Mouse (Mus musculus): Measurements from ENCODE around the gene Cdk5r1. TPM values are rescaled to one million over a fixed set of nuclear protein-coding genes. Genes with fewer than 3 reads are reported as not detected.
"Not testable (repeated sequence)": the region's sequence is repeated elsewhere in the genome, so short reads cannot be mapped to it uniquely, and the experiment has no call there.

Gene Cdk5r1
- polyA plus RNA-seq, 1 experiment from 2014 or later = 92.7 TPM

GRCm38 (mm10) chr11:80453198-80453597 is 23.6 kb upstream of the Cdk5r1 start:
- H3K4me2 ChIP-seq (replicated peaks) = no peak overlapping the region
- peaks cover 52% of the 10 kb centered on the region for H3K36me3 ChIP-seq (replicated peaks; ENCODE audit: control insufficient read depth, insufficient read depth)
- WGBS = 100% methylated on average over 1 of the region's 1 CpGs

GRCm38 (mm10) chr11:80463605-80464130 is 13.2 kb upstream of the Cdk5r1 start:
- not testable (repeated sequence) for ATAC-seq (ENCODE audit: low FRiP score); H3K27ac ChIP-seq; DNase-seq (ENCODE audit: low spot score); H3K9ac ChIP-seq; H3K4me1 ChIP-seq (replicated peaks; ENCODE audit: control insufficient read depth, insufficient read depth, low read length); H3K4me2 ChIP-seq (replicated peaks); H3K27me3 ChIP-seq (ENCODE audit: control insufficient read depth, insufficient read depth, low read length); H3K4me3 ChIP-seq (replicated peaks; ENCODE audit: low read length); H3K9me3 ChIP-seq (ENCODE audit: control insufficient read depth, low read length)
- H3K36me3 ChIP-seq (replicated peaks; ENCODE audit: control insufficient read depth, insufficient read depth) = peaks cover 96% of the 10 kb centered on the region
- WGBS = 89% methylated on average over 4 of the region's 4 CpGs

More at GRCm38 (mm10) chr11:80453198-80453597, 23.6 kb upstream of the Cdk5r1 start:
- Histone ChIP-seq H3K27ac (no peak overlapping the region), H3K27me3 (ENCODE audit: control insufficient read depth, insufficient read depth, low read length) (no peaks in the 10 kb centered on the region), H3K9me3 (ENCODE audit: control insufficient read depth, low read length) (no peaks in the 10 kb centered on the region), H3K4me1 (replicated peaks; ENCODE audit: control insufficient read depth, insufficient read depth, low read length) (no peaks in the 10 kb centered on the region), H3K4me3 (replicated peaks; ENCODE audit: low read length) (no peak overlapping the region), H3K9ac (no peak overlapping the region)
- DNase-seq (ENCODE audit: low spot score) (no peak), ATAC-seq (ENCODE audit: low FRiP score) (no peak)

- Histone ChIP-seq H3K4me2 (replicated peaks) (no peak overlapping the region), H3K27ac (no peak overlapping the region), H3K27me3 (ENCODE audit: control insufficient read depth, insufficient read depth, low read length) (no peaks in the 10 kb centered on the region), H3K4me3 (replicated peaks; ENCODE audit: low read length) (no peak overlapping the region), H3K4me1 (replicated peaks; ENCODE audit: control insufficient read depth, insufficient read depth, low read length) (peaks cover 6% of the 10 kb centered on the region; the same call in 1 of the 2 replicates), H3K36me3 (replicated peaks; ENCODE audit: control insufficient read depth, insufficient read depth) (peaks cover 60% of the 10 kb centered on the region), H3K9ac (no peak overlapping the region), H3K9me3 (ENCODE audit: control insufficient read depth, low read length) (no peaks in the 10 kb centered on the region)
- WGBS = 80% methylated on average over 14 of the region's 16 CpGs
- DNase-seq (ENCODE audit: low spot score) (no peak), ATAC-seq (ENCODE audit: low FRiP score) (no peak)
Measured at GRCm38 (mm10) chr11:80471836-80472605, 4.8 kb upstream of the Cdk5r1 start.

GRCm38 (mm10) chr11:80474175-80474691 is 2.6 kb upstream of the Cdk5r1 start:
- Histone ChIP-seq H3K27me3 (ENCODE audit: control insufficient read depth, insufficient read depth, low read length) (no peaks in the 10 kb centered on the region), H3K9ac (no peak overlapping the region), H3K4me1 (replicated peaks; ENCODE audit: control insufficient read depth, insufficient read depth, low read length) (peaks cover 6% of the 10 kb centered on the region; the same call in 1 of the 2 replicates), H3K27ac (no peak overlapping the region), H3K4me2 (replicated peaks) (no peak overlapping the region), H3K36me3 (replicated peaks; ENCODE audit: control insufficient read depth, insufficient read depth) (peaks cover 38% of the 10 kb centered on the region), H3K4me3 (replicated peaks; ENCODE audit: low read length) (no peak overlapping the region), H3K9me3 (ENCODE audit: control insufficient read depth, low read length) (no peaks in the 10 kb centered on the region)
- no peak for DNase-seq (ENCODE audit: low spot score)
- ATAC-seq (ENCODE audit: low FRiP score) = no peak
- 53% methylated on average over 2 of the region's 2 CpGs for WGBS

- Histone ChIP-seq H3K27ac (no peak overlapping the region), H3K4me3 (replicated peaks; ENCODE audit: low read length) (no peak overlapping the region), H3K27me3 (ENCODE audit: control insufficient read depth, insufficient read depth, low read length) (no peaks in the 10 kb centered on the region), H3K4me1 (replicated peaks; ENCODE audit: control insufficient read depth, insufficient read depth, low read length) (peaks cover 6% of the 10 kb centered on the region; the same call in 1 of the 2 replicates), H3K9ac (no peak overlapping the region), H3K36me3 (replicated peaks; ENCODE audit: control insufficient read depth, insufficient read depth) (peaks cover 35% of the 10 kb centered on the region), H3K9me3 (ENCODE audit: control insufficient read depth, low read length) (no peaks in the 10 kb centered on the region), H3K4me2 (replicated peaks) (no peak overlapping the region)
- 97% methylated on average over 11 of the region's 11 CpGs for WGBS
- DNase-seq (ENCODE audit: low spot score) (no peak), ATAC-seq (ENCODE audit: low FRiP score) (no peak)
Measured at GRCm38 (mm10) chr11:80474846-80475245, 2.0 kb upstream of the Cdk5r1 start.

GRCm38 (mm10) chr11:80475544-80475943 is 1.3 kb upstream of the Cdk5r1 start:
- ATAC-seq (ENCODE audit: low FRiP score) = no peak
- 83% methylated on average over 9 of the region's 9 CpGs for WGBS
- Histone ChIP-seq H3K9ac (peak overlapping the region; percentile 54; the same call in 1 of the 2 replicates), H3K27ac (peak overlapping the region; percentile 99), H3K4me3 (replicated peaks; ENCODE audit: low read length) (no peak overlapping the region), H3K4me2 (replicated peaks) (peak overlapping the region; percentile 94), H3K36me3 (replicated peaks; ENCODE audit: control insufficient read depth, insufficient read depth) (peaks cover 35% of the 10 kb centered on the region), H3K4me1 (replicated peaks; ENCODE audit: control insufficient read depth, insufficient read depth, low read length) (peaks cover 6% of the 10 kb centered on the region; the same call in 1 of the 2 replicates), H3K27me3 (ENCODE audit: control insufficient read depth, insufficient read depth, low read length) (no peaks in the 10 kb centered on the region), H3K9me3 (ENCODE audit: control insufficient read depth, low read length) (no peaks in the 10 kb centered on the region)
- DNase-seq (ENCODE audit: low spot score) = no peak

- Histone ChIP-seq H3K9ac (peak overlapping the region; percentile 100), H3K9me3 (ENCODE audit: control insufficient read depth, low read length) (no peaks in the 10 kb centered on the region), H3K4me2 (replicated peaks) (peak overlapping the region; percentile 94), H3K27me3 (ENCODE audit: control insufficient read depth, insufficient read depth, low read length) (no peaks in the 10 kb centered on the region), H3K4me1 (replicated peaks; ENCODE audit: control insufficient read depth, insufficient read depth, low read length) (peaks cover 22% of the 10 kb centered on the region), H3K4me3 (replicated peaks; ENCODE audit: low read length) (peak overlapping the region; percentile 90), H3K27ac (peak overlapping the region; percentile 99), H3K36me3 (replicated peaks; ENCODE audit: control insufficient read depth, insufficient read depth) (peaks cover 34% of the 10 kb centered on the region)
- DNase-seq (ENCODE audit: low spot score) (no peak), ATAC-seq (ENCODE audit: low FRiP score) (peak; percentile 13; the same call in 1 of the 2 replicates)
- WGBS = 8% methylated on average over 53 of the region's 55 CpGs
Measured at GRCm38 (mm10) chr11:80477341-80478199, 747 bp downstream of the Cdk5r1 start.

GRCm38 (mm10) chr11:80478694-80479412 is 2.0 kb downstream of the Cdk5r1 start:
- Histone ChIP-seq H3K4me2 (replicated peaks) (peak overlapping the region; percentile 94), H3K4me3 (replicated peaks; ENCODE audit: low read length) (peak overlapping the region; percentile 90), H3K36me3 (replicated peaks; ENCODE audit: control insufficient read depth, insufficient read depth) (peaks cover 28% of the 10 kb centered on the region), H3K9ac (peak overlapping the region; percentile 100), H3K9me3 (ENCODE audit: control insufficient read depth, low read length) (no peaks in the 10 kb centered on the region), H3K27ac (peak overlapping the region; percentile 99), H3K4me1 (replicated peaks; ENCODE audit: control insufficient read depth, insufficient read depth, low read length) (peaks cover 35% of the 10 kb centered on the region), H3K27me3 (ENCODE audit: control insufficient read depth, insufficient read depth, low read length) (no peaks in the 10 kb centered on the region)
- ATAC-seq (ENCODE audit: low FRiP score) = no peak
- DNase-seq (ENCODE audit: low spot score) = no peak
- 25% methylated on average over 14 of the region's 14 CpGs for WGBS
